8 mouse cellular contexts compared by ENCODE assay signal in the genomic region with DNA sequence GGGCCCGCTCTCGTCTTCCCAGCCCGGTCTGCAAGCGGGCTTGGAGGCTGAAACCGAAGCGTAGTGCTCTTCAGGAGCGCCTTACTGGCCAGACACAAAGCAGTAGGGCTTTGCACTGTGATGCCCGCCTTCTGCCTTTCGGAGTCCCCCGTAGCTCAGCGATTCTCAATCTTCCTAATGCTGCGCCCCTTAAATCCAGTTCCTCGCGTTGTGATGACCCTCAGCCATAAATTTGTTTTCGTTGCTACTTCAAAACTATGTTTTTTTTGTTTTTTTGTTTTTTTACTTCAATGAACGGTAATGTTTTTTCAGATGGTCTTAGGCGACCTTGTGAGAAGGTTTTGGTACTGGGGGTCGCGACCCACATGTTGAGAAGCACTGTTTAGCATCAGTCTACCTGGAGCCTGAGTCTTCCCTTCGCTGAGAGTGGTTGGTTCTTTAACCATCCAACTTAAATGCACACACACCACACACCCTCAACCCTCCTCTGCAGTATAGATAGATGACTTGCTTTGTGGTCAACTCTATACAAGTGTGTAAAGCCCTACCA. TPM values are rescaled to one million over a fixed set of nuclear protein-coding genes. Genes with fewer than 3 reads are reported as not detected.
DNase-seq lines count a peak whose midpoint lies in the region; ATAC-seq and TF ChIP-seq lines count a peak whose summit lies in the region.

No protein-coding gene starts in this region.

- TF ChIP-seq EP300 in MEL (IDR thresholded peaks at IDR 0.05; ENCODE audit: low read depth in 1 of 2, low read length in 2 of 2): no peak

- H3K4me1 ChIP-seq in heart, embryonic 11.5 days (ENCODE audit: control insufficient read depth, insufficient read depth, low read length): peaks cover 14% of the 10 kb centered on the region
- peaks cover 6 to 10% of the 10 kb centered on the region in 2 experiments for H3K4me1 ChIP-seq in MEL (ENCODE audit: control insufficient read depth in 1 of 2, insufficient read depth in 2 of 2, low read length in 2 of 2)
- H3K4me1 ChIP-seq in hindbrain, embryonic 11.5 days (replicated peaks; ENCODE audit: control insufficient read depth, insufficient read depth, low read length): peaks cover 5% of the 10 kb centered on the region; the same call in 1 of the 2 replicates

- peak overlapping the region; percentile 91 for H3K27ac ChIP-seq in heart, embryonic 11.5 days (ENCODE audit: low read depth, low read length)
- peak overlapping the region; percentile 83 for H3K27ac ChIP-seq in MEL (ENCODE audit: control insufficient read depth, low read depth, low read length)
- peak overlapping the region; percentile 89 for H3K27ac ChIP-seq in hindbrain, embryonic 11.5 days (ENCODE audit: low read depth, low read length)

- no peak for TF ChIP-seq POLR2A in MEL (IDR thresholded peaks at IDR 0.05; ENCODE audit: control insufficient read depth in 1 of 2, insufficient read depth in 1 of 2, low read depth in 1 of 2, low read length in 2 of 2, poor library complexity in 1 of 2)

- no peak for ATAC-seq in heart, embryonic 11.5 days (replicated peaks; ENCODE audit: insufficient number of reproducible peaks, low FRiP score, low TSS enrichment)
- ATAC-seq in hindbrain, embryonic 11.5 days (ENCODE audit: low FRiP score): peak; percentile 49; the same call in 1 of the 2 replicates
- peak; percentile 24 for ATAC-seq in megakaryocyte-erythroid progenitor cell, adult 5-6 weeks (replicated peaks; ENCODE audit: low FRiP score, low TSS enrichment, poor library complexity, severe bottlenecking)

- no peaks in the 10 kb centered on the region for H3K9me3 ChIP-seq in heart, embryonic 11.5 days (replicated peaks; ENCODE audit: control insufficient read depth, low read length)
- no peaks in the 10 kb centered on the region for H3K9me3 ChIP-seq in MEL (replicated peaks; ENCODE audit: insufficient read depth, low read length)
- H3K9me3 ChIP-seq in hindbrain, embryonic 11.5 days (ENCODE audit: control insufficient read depth, low read length): no peaks in the 10 kb centered on the region

- no peak for DNase-seq in heart, postnatal 14 days
- peak; percentile 42 for DNase-seq in MEL (ENCODE audit: low read depth, low spot score)
- DNase-seq in hindbrain, embryonic 11.5 days (ENCODE audit: low spot score): no peak
- DNase-seq in c-Kit-positive CD71-positive TER-119-positive erythroid progenitor cells, embryonic 14.5 days (ENCODE audit: low spot score): no peak
- DNase-seq in frontal cortex, adult 2 months (ENCODE audit: extremely low spot score in 1 of 2, low spot score in 1 of 2): no peak
- no peak for DNase-seq in layer of hippocampus, postnatal 10 days (ENCODE audit: low spot score in 2 of 2)

- TF ChIP-seq CTCF in MEL (IDR thresholded peaks at IDR 0.05 in 2 of 3, conservative IDR thresholded peaks at IDR 0.05 in 1 of 3; ENCODE audit: control insufficient read depth in 1 of 3, insufficient read depth in 1 of 3, low read depth in 2 of 3, low read length in 3 of 3, poor library complexity in 1 of 3, severe bottlenecking in 1 of 3): no peak

- intact Hi-C loops in heart, postnatal 14 days (cut with DNase I): loop anchor here (5.0 kb wide), 1 partner anchor 43 kb away; no protein-coding TSS in a partner anchor

- 1% methylated on average over 20 of the region's 20 CpGs for WGBS in heart, embryonic 11.5 days (ENCODE audit: insufficient replicate concordance)
- 1% methylated on average over 20 of the region's 20 CpGs for WGBS in hindbrain, embryonic 11.5 days

- no peaks in the 10 kb centered on the region for H3K36me3 ChIP-seq in heart, embryonic 11.5 days (ENCODE audit: control insufficient read depth, insufficient read depth, low read length)
- peaks cover 9 to 14% of the 10 kb centered on the region in 2 experiments for H3K36me3 ChIP-seq in MEL (ENCODE audit: control insufficient read depth in 1 of 2, insufficient read depth in 2 of 2, low read length in 2 of 2)
- H3K36me3 ChIP-seq in hindbrain, embryonic 11.5 days (ENCODE audit: control insufficient read depth, insufficient read depth, low read length): no peaks in the 10 kb centered on the region

- H3K79me2 ChIP-seq in MEL (ENCODE audit: control insufficient read depth, insufficient read depth, low read length, poor library complexity): peaks cover 49% of the 10 kb centered on the region

- H3K9ac ChIP-seq in heart, embryonic 11.5 days (ENCODE audit: low read depth, low read length): peak overlapping the region; percentile 98
- H3K9ac ChIP-seq in MEL (ENCODE audit: control insufficient read depth, low read depth, low read length, poor library complexity, severe bottlenecking): peak overlapping the region; percentile 96
- peak overlapping the region; percentile 93 for H3K9ac ChIP-seq in hindbrain, embryonic 11.5 days (ENCODE audit: low read depth, low read length)

- H3K27me3 ChIP-seq in heart, embryonic 11.5 days (ENCODE audit: control insufficient read depth, insufficient read depth, low read length): no peaks in the 10 kb centered on the region
- no peaks in the 10 kb centered on the region for H3K27me3 ChIP-seq in MEL (ENCODE audit: control insufficient read depth in 1 of 2, insufficient read depth in 2 of 2, low read length in 2 of 2)
- no peaks in the 10 kb centered on the region for H3K27me3 ChIP-seq in hindbrain, embryonic 11.5 days (ENCODE audit: control insufficient read depth, insufficient read depth, low read length)

- no peak for TF ChIP-seq RAD21 in MEL (IDR thresholded peaks at IDR 0.05; ENCODE audit: low read depth, low read length)

- peak overlapping the region; percentile 87 for H3K4me2 ChIP-seq in heart, embryonic 11.5 days
- H3K4me2 ChIP-seq in hindbrain, embryonic 11.5 days (replicated peaks; ENCODE audit: low read depth, low read length): peak overlapping the region; percentile 88

- H3K4me3 ChIP-seq in heart, embryonic 11.5 days (ENCODE audit: low read depth, low read length): peak overlapping the region; percentile 97
- peak overlapping the region; percentile 97 to 98 for H3K4me3 ChIP-seq in MEL (ENCODE audit: control insufficient read depth in 1 of 2, insufficient read depth in 1 of 2, low read depth in 2 of 2, low read length in 2 of 2)
- H3K4me3 ChIP-seq in hindbrain, embryonic 11.5 days (ENCODE audit: low read depth, low read length): peak overlapping the region; percentile 84

TF ChIP-seq in MEL, 35 proteins besides CTCF, POLR2A, EP300 and RAD21:
- TF ChIP-seq MXI1 (IDR thresholded peaks at IDR 0.05; ENCODE audit: low read depth, low read length): no peak; the same call in 1 of the 2 replicates
- 0 out of 2 replicates have a peak, but pooled peaks have one; percentile 57 for TF ChIP-seq CHD1 (IDR thresholded peaks at IDR 0.05; ENCODE audit: low read depth, low read length)
- TF ChIP-seq ZMIZ1 (IDR thresholded peaks at IDR 0.05; ENCODE audit: low read depth, low read length): no peak
TF ChIP-seq in MEL: peak in this region for 1.

RNA-seq across cellular contexts. Expression of a gene that starts 15.2 kb away (rescaled TPM):
- polyA plus RNA-seq in heart, embryonic 11.5 days (2014; fragmentation: Nextera tagmentation; extraction: Ambion mirVana): 336 and 340 TPM in 2 replicates
- total RNA-seq in heart, postnatal 14 days (2021): 100 to 1,000 TPM; 160 to 168 TPM
- 255 and 284 TPM in 2 replicates for total RNA-seq in MEL (2012; rRNA removed)
- polyA plus RNA-seq in MEL (2012; ENCODE audit: insufficient read depth in 1 of 2, insufficient read length in 2 of 2, low read depth in 1 of 2, low replicate concordance in 2 of 2, missing spikeins in 1 of 2): 100 to 1,000 TPM in 1 of 2 experiments, not detected in 1; 309 TPM
- polyA plus RNA-seq in hindbrain, embryonic 11.5 days (2014; fragmentation: Nextera tagmentation; extraction: Ambion mirVana): 503 and 508 TPM in 2 replicates
- 335 and 357 TPM in 2 replicates for total RNA-seq in megakaryocyte-erythroid progenitor cell, adult 5-6 weeks (2014; fragmentation: Nextera tagmentation)
- total RNA-seq in megakaryocyte-erythroid progenitor cell, adult 5-6 weeks (2017): 358 and 418 TPM in 2 replicates
- 130 and 133 TPM in 2 replicates for polyA plus RNA-seq in frontal cortex, adult 2 months (2012; rRNA removed)
- total RNA-seq in layer of hippocampus, postnatal 10 days (2021): 100 to 1,000 TPM; 167 to 168 TPM
